Mouse (Mus musculus) cerebellum, adult 2 months (tissue): ENCODE data around the gene Pitpna.

Source experiments
- CTCF ChIP-seq: fragments of 200-500 bp; IDR thresholded peaks from 2 replicates; pipeline ENCODE4 v1.5.1; 2011; ENCODE audit warnings: low read depth, mild to moderate bottlenecking, control low read depth, low read length, moderate library complexity, borderline replicate concordance; ENCODE audit not compliant: insufficient read depth
- POLR2A ChIP-seq: fragments of 200-500 bp; IDR thresholded peaks from 2 replicates; pipeline ENCODE4 v1.6.1; 2011; ENCODE audit warnings: low read length, control low read depth, borderline replicate concordance; ENCODE audit not compliant: insufficient read depth

DNA sequence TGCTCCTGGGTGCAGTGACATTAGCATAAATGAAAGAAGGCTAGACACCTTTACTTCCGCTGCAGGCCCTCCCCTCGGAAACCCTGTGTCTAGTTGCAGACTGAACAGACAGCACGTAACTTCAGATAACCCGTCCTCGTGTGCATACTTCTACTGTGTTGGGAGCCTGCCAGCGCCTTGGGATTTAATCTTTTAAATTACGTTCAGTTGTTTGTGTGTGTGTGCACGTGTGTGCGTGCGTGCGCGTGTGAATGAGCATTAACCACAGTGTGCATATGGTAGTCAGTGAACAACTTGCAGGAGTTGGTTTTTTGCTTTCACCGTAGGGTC, 49.0 kb upstream of the Pitpna start:
- TF ChIP-seq CTCF (no peak), POLR2A (no peak)
